24 mouse cellular contexts compared by ENCODE assay signal in the genomic region with DNA sequence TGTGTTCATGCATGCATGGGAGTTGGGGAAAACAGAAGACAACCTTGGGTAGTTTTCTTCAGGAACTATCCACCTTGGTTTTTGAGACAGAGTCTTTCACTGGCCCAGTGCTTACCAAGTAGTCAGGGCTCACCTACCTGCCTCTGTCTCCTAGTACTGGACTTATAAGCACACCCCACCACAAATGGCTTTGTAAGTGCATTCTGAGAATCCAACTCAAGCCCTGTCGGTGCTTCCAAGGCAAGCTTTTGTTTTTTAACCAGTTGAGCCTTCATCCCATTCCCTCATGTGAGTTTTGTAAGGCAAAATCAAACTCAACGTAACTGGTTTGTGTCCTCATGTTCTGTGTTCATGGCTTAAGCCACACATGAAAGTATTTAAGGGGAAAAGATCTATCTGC.
"Had no signal": no experiment of that assay in that cellular context is flagged by ENCODE, and none has a peak within 500 bp of the region (broad histone marks: within the 10 kb centered on the region; RNA-seq: fewer than 3 reads in every experiment).

No protein-coding gene starts in this region.

- H3K9me3 ChIP-seq: heart, embryonic 12.5 days; hindbrain, embryonic 10.5 days; hindbrain, embryonic 12.5 days; intestine, embryonic 15.5 days; limb, embryonic 12.5 days had no signal

- ATAC-seq: hindbrain, embryonic 16.5 days; inflammation-experienced regulatory T-cells, adult 6 months; intestine, embryonic 15.5 days; intestine, postnatal 0 days had no signal

- H3K4me3 ChIP-seq: heart, adult 2 months; heart, embryonic 12.5 days; hindbrain, embryonic 10.5 days; hindbrain, embryonic 12.5 days; intestine, embryonic 15.5 days; layer of hippocampus, adult 2 months; left cerebral cortex, adult 2 months; limb, embryonic 12.5 days had no signal

- H3K4me1 ChIP-seq: hindbrain, embryonic 10.5 days; hindbrain, embryonic 12.5 days had no signal

- H3K27me3 ChIP-seq: heart, embryonic 12.5 days; hindbrain, embryonic 12.5 days; intestine, embryonic 15.5 days; limb, embryonic 12.5 days had no signal

- H3K9ac ChIP-seq: heart, embryonic 12.5 days; hindbrain, embryonic 12.5 days; hindbrain, embryonic 14.5 days; intestine, embryonic 15.5 days; limb, embryonic 12.5 days; liver, embryonic 14.5 days had no signal

- DNase-seq: gastrocnemius, postnatal 14 days; heart, adult 2 months; heart, postnatal 10 days; heart, postnatal 4 days; kidney, adult 18-20 months; kidney, adult 8-10 months; kidney, postnatal 10 days; kidney, postnatal 25 days; kidney, postnatal 4 days; left cerebral cortex, postnatal 4 days; liver had no signal

- H3K4me2 ChIP-seq: heart, embryonic 12.5 days; hindbrain, embryonic 12.5 days; hindbrain, embryonic 14.5 days; intestine, embryonic 15.5 days; limb, embryonic 12.5 days; liver, embryonic 11.5 days had no signal

- H3K27ac ChIP-seq: heart, adult 2 months; hindbrain, embryonic 10.5 days; hindbrain, embryonic 12.5 days; hindbrain, embryonic 14.5 days; intestine, embryonic 15.5 days; layer of hippocampus, adult 2 months; left cerebral cortex, adult 2 months; limb, embryonic 12.5 days; liver, embryonic 14.5 days had no signal

- H3K36me3 ChIP-seq: heart, embryonic 12.5 days; hindbrain, embryonic 10.5 days; hindbrain, embryonic 12.5 days; intestine, embryonic 15.5 days; limb, embryonic 12.5 days had no signal
